Mouse (Mus musculus): Measurements from ENCODE around the gene Plppr1. TPM values are rescaled to one million over a fixed set of nuclear protein-coding genes. Genes with fewer than 3 reads are reported as not detected.
"Not testable (repeated sequence)": the region's sequence is repeated elsewhere in the genome, so short reads cannot be mapped to it uniquely, and the experiment has no call there.

Gene Plppr1
- total and polyA plus RNA-seq, 3 experiments = not detected

- no peak overlapping the region for H3K4me3 ChIP-seq (ENCODE audit: control insufficient read depth in 1 of 2, insufficient read depth in 1 of 2, low read depth in 2 of 2, low read length in 2 of 2)
- no peaks in the 10 kb centered on the region for H3K4me1 ChIP-seq (ENCODE audit: control insufficient read depth in 1 of 2, insufficient read depth in 2 of 2, low read length in 2 of 2)
- no peaks in the 10 kb centered on the region for H3K9me3 ChIP-seq (replicated peaks; ENCODE audit: insufficient read depth, low read length)
- no peaks in the 10 kb centered on the region for H3K79me2 ChIP-seq (ENCODE audit: control insufficient read depth, insufficient read depth, low read length, poor library complexity)
- H3K27me3 ChIP-seq (ENCODE audit: control insufficient read depth in 1 of 2, insufficient read depth in 2 of 2, low read length in 2 of 2) = no peaks in the 10 kb centered on the region
- no peak overlapping the region for H3K27ac ChIP-seq (ENCODE audit: control insufficient read depth, low read depth, low read length)
- TF ChIP-seq POLR2AphosphoS2 (IDR thresholded peaks at IDR 0.05; ENCODE audit: low read length) = no peak
- TF ChIP-seq TAL1 (IDR thresholded peaks at IDR 0.05; ENCODE audit: low read length) = no peak
- TF ChIP-seq RAD21 (IDR thresholded peaks at IDR 0.05; ENCODE audit: low read depth, low read length) = no peak
- TF ChIP-seq HCFC1 (IDR thresholded peaks at IDR 0.05; ENCODE audit: low read depth, low read length) = no peak
- H3K36me3 ChIP-seq (ENCODE audit: control insufficient read depth in 1 of 2, insufficient read depth in 2 of 2, low read length in 2 of 2) = no peaks in the 10 kb centered on the region
- DNase-seq (ENCODE audit: low read depth, low spot score) = no peak
- H3K9ac ChIP-seq (ENCODE audit: control insufficient read depth, low read depth, low read length, poor library complexity, severe bottlenecking) = no peak overlapping the region
Observed at GRCm38 (mm10) chr4:49357097-49357496, 298.0 kb downstream of the Plppr1 start.

GRCm38 (mm10) chr4:49368046-49368445, 309.0 kb downstream of the Plppr1 start:
- not testable (repeated sequence) for H3K27ac ChIP-seq (ENCODE audit: control insufficient read depth, low read depth, low read length); H3K9me3 ChIP-seq (replicated peaks; ENCODE audit: insufficient read depth, low read length); H3K79me2 ChIP-seq (ENCODE audit: control insufficient read depth, insufficient read depth, low read length, poor library complexity); H3K9ac ChIP-seq (ENCODE audit: control insufficient read depth, low read depth, low read length, poor library complexity, severe bottlenecking); H3K27me3 ChIP-seq (ENCODE audit: control insufficient read depth in 1 of 2, insufficient read depth in 2 of 2, low read length in 2 of 2); H3K4me3 ChIP-seq (ENCODE audit: control insufficient read depth in 1 of 2, insufficient read depth in 1 of 2, low read depth in 2 of 2, low read length in 2 of 2); DNase-seq (ENCODE audit: low read depth, low spot score); H3K4me1 ChIP-seq (ENCODE audit: control insufficient read depth in 1 of 2, insufficient read depth in 2 of 2, low read length in 2 of 2); H3K36me3 ChIP-seq (ENCODE audit: control insufficient read depth in 1 of 2, insufficient read depth in 2 of 2, low read length in 2 of 2)

- H3K4me1 ChIP-seq (ENCODE audit: control insufficient read depth in 1 of 2, insufficient read depth in 2 of 2, low read length in 2 of 2); H3K36me3 ChIP-seq (ENCODE audit: control insufficient read depth in 1 of 2, insufficient read depth in 2 of 2, low read length in 2 of 2); H3K27me3 ChIP-seq (ENCODE audit: control insufficient read depth in 1 of 2, insufficient read depth in 2 of 2, low read length in 2 of 2); H3K9ac ChIP-seq (ENCODE audit: control insufficient read depth, low read depth, low read length, poor library complexity, severe bottlenecking); DNase-seq (ENCODE audit: low read depth, low spot score); H3K27ac ChIP-seq (ENCODE audit: control insufficient read depth, low read depth, low read length); H3K79me2 ChIP-seq (ENCODE audit: control insufficient read depth, insufficient read depth, low read length, poor library complexity); H3K9me3 ChIP-seq (replicated peaks; ENCODE audit: insufficient read depth, low read length); H3K4me3 ChIP-seq (ENCODE audit: control insufficient read depth in 1 of 2, insufficient read depth in 1 of 2, low read depth in 2 of 2, low read length in 2 of 2): not testable (repeated sequence)
Observed at GRCm38 (mm10) chr4:49383576-49384318, 324.7 kb downstream of the Plppr1 start.

- Histone ChIP-seq H3K9ac (ENCODE audit: control insufficient read depth, low read depth, low read length, poor library complexity, severe bottlenecking) (no peak overlapping the region), H3K36me3 (ENCODE audit: control insufficient read depth in 1 of 2, insufficient read depth in 2 of 2, low read length in 2 of 2) (no peaks in the 10 kb centered on the region), H3K4me3 (ENCODE audit: control insufficient read depth in 1 of 2, insufficient read depth in 1 of 2, low read depth in 2 of 2, low read length in 2 of 2) (no peak overlapping the region), H3K79me2 (ENCODE audit: control insufficient read depth, insufficient read depth, low read length, poor library complexity) (no peaks in the 10 kb centered on the region), H3K27ac (ENCODE audit: control insufficient read depth, low read depth, low read length) (no peak overlapping the region), H3K9me3 (replicated peaks; ENCODE audit: insufficient read depth, low read length) (no peaks in the 10 kb centered on the region), H3K4me1 (ENCODE audit: control insufficient read depth in 1 of 2, insufficient read depth in 2 of 2, low read length in 2 of 2) (no peaks in the 10 kb centered on the region), H3K27me3 (ENCODE audit: control insufficient read depth in 1 of 2, insufficient read depth in 2 of 2, low read length in 2 of 2) (no peaks in the 10 kb centered on the region)
- no peak for TF ChIP-seq TBP (IDR thresholded peaks at IDR 0.05; ENCODE audit: low read depth, low read length)
- TF ChIP-seq E2F4 (IDR thresholded peaks at IDR 0.05; ENCODE audit: borderline replicate concordance, low read depth, low read length) = no peak
- no peak for TF ChIP-seq CHD1 (IDR thresholded peaks at IDR 0.05; ENCODE audit: low read depth, low read length)
- no peak for TF ChIP-seq MXI1 (IDR thresholded peaks at IDR 0.05; ENCODE audit: low read depth, low read length)
- no peak for TF ChIP-seq SIN3A (IDR thresholded peaks at IDR 0.05; ENCODE audit: low read length)
- TF ChIP-seq ELF1 (IDR thresholded peaks at IDR 0.05; ENCODE audit: low read depth, low read length) = no peak
- no peak for TF ChIP-seq NRF1 (IDR thresholded peaks at IDR 0.05; ENCODE audit: insufficient read depth, low read depth, low read length, poor library complexity, severe bottlenecking)
- no peak for TF ChIP-seq KAT2A (conservative IDR thresholded peaks at IDR 0.05; ENCODE audit: low read depth, low read length)
- TF ChIP-seq MYC (IDR thresholded peaks at IDR 0.05; ENCODE audit: low read depth, low read length) = no peak
- no peak for TF ChIP-seq POLR2AphosphoS5 (IDR thresholded peaks at IDR 0.05; ENCODE audit: borderline replicate concordance, low read depth, low read length)
- no peak for TF ChIP-seq SMC3 (IDR thresholded peaks at IDR 0.05; ENCODE audit: low read depth, low read length)
- TF ChIP-seq ZMIZ1 (IDR thresholded peaks at IDR 0.05; ENCODE audit: low read depth, low read length) = no peak
- no peak for TF ChIP-seq RAD21 (IDR thresholded peaks at IDR 0.05; ENCODE audit: low read depth, low read length)
- no peak for TF ChIP-seq USF1 (IDR thresholded peaks at IDR 0.05; ENCODE audit: low read depth, low read length)
- no peak for TF ChIP-seq RCOR1 (IDR thresholded peaks at IDR 0.05; ENCODE audit: low read depth, low read length)
- TF ChIP-seq BHLHE40 (IDR thresholded peaks at IDR 0.05; ENCODE audit: borderline replicate concordance, low read depth, low read length) = no peak
- TF ChIP-seq MAX (IDR thresholded peaks at IDR 0.05; ENCODE audit: low read length) = no peak
- DNase-seq (ENCODE audit: low read depth, low spot score) = no peak
Observed at GRCm38 (mm10) chr4:49386873-49387272, 327.8 kb downstream of the Plppr1 start.

Data from MEL (cell line).